Mouse (Mus musculus) colon, adult 2 months (tissue): ENCODE measurements around the gene Irgc1. TPM values are rescaled to one million over a fixed set of nuclear protein-coding genes. Genes with fewer than 3 reads are reported as not detected.

Experiments used
- polyA plus RNA-seq: library from polyadenylated mRNA; depleted of rRNA; stranded (reverse); fragments of >200 nt; gene quantifications from 2 replicates; pipeline ENCODE4 v1.2.3, GENCODE M21; 2012; rRNA removed

Irgc1 gene
- 0.35 and 1.1 TPM in 2 replicates for polyA plus RNA-seq

GRCm38 (mm10) chr7:24451855-24452311, at the start of gene Irgc1:
Gene Irgc1 (minus strand): TSS chr7:24452297.

GRCm38 (mm10) chr7:24481474-24482207, 29.5 kb upstream of the Irgc1 start, which contains the start of gene Cadm4:
Gene Cadm4 (plus strand): TSS chr7:24482023.

GRCm38 (mm10) chr7:24462388-24463319, 10.6 kb upstream of the Irgc1 start, which contains the start of gene Plaur:
Gene Plaur (plus strand): TSS chr7:24462484.

GRCm38 (mm10) chr7:24399256-24400081, 52.6 kb downstream of the Irgc1 start, which contains the start of gene Smg9:
Gene Smg9 (plus strand): TSS chr7:24399619.

Other genes with a start within 250 kb of the Irgc1 start
- 1.4 TPM in 2 replicates for gene Zfp111, start 240.9 kb downstream of the Irgc1 start, polyA plus RNA-seq
- gene Zfp109, start 214.7 kb downstream of the Irgc1 start, polyA plus RNA-seq: 0.93 and 1.0 TPM in 2 replicates
- 0.55 and 0.73 TPM in 2 replicates for gene Zfp108, start 197.5 kb downstream of the Irgc1 start, polyA plus RNA-seq
- 1.4 and 1.6 TPM in 2 replicates for gene Zfp93, start 181.9 kb downstream of the Irgc1 start, polyA plus RNA-seq
- gene Zfp61, start 151.1 kb downstream of the Irgc1 start, polyA plus RNA-seq: 4.3 and 4.9 TPM in 2 replicates
- 4.4 TPM in 2 replicates for gene Zfp94, start 135.6 kb downstream of the Irgc1 start, polyA plus RNA-seq
- 1.5 and 1.9 TPM in 2 replicates for gene Tescl, start 118.4 kb downstream of the Irgc1 start, polyA plus RNA-seq
- gene Lypd5, start 103.1 kb downstream of the Irgc1 start, polyA plus RNA-seq: not detected in 2 replicates
- gene Kcnn4, start 82.0 kb downstream of the Irgc1 start, polyA plus RNA-seq: 136 and 140 TPM in 2 replicates
- gene Smg9, start 52.7 kb downstream of the Irgc1 start, polyA plus RNA-seq: 49.2 and 51.1 TPM in 2 replicates
- 16.4 and 17.4 TPM in 2 replicates for gene Plaur, start 10.2 kb upstream of the Irgc1 start, polyA plus RNA-seq
- 8.6 and 12.3 TPM in 2 replicates for gene Cadm4, start 29.7 kb upstream of the Irgc1 start, polyA plus RNA-seq
- 12.5 and 13.9 TPM in 2 replicates for gene Zfp428, start 54.7 kb upstream of the Irgc1 start, polyA plus RNA-seq
- not detected in 2 replicates for gene AC161166.1, start 60.2 kb upstream of the Irgc1 start, polyA plus RNA-seq
- gene Irgq, start 78.4 kb upstream of the Irgc1 start, polyA plus RNA-seq: 15.3 and 16.0 TPM in 2 replicates
- gene Pinlyp, start 93.8 kb upstream of the Irgc1 start, polyA plus RNA-seq: 0.24 TPM in 1 of 2 replicates, not detected in the other
- 29.9 and 34.7 TPM in 2 replicates for gene Xrcc1, start 94.0 kb upstream of the Irgc1 start, polyA plus RNA-seq
- gene Ethe1, start 135.2 kb upstream of the Irgc1 start, polyA plus RNA-seq: 766 and 787 TPM in 2 replicates
- gene Zfp575, start 135.3 kb upstream of the Irgc1 start, polyA plus RNA-seq: 1.2 and 1.7 TPM in 2 replicates
- gene Phldb3, start 158.5 kb upstream of the Irgc1 start, polyA plus RNA-seq: 4.4 and 5.2 TPM in 2 replicates
- gene Lypd3, start 184.3 kb upstream of the Irgc1 start, polyA plus RNA-seq: 0.17 TPM in 1 of 2 replicates, not detected in the other
- gene Tex101, start 224.4 kb upstream of the Irgc1 start, polyA plus RNA-seq: not detected in 2 replicates